Mouse (Mus musculus): ENCODE results near the gene Bola3.

The Bola3 gene

DNA sequence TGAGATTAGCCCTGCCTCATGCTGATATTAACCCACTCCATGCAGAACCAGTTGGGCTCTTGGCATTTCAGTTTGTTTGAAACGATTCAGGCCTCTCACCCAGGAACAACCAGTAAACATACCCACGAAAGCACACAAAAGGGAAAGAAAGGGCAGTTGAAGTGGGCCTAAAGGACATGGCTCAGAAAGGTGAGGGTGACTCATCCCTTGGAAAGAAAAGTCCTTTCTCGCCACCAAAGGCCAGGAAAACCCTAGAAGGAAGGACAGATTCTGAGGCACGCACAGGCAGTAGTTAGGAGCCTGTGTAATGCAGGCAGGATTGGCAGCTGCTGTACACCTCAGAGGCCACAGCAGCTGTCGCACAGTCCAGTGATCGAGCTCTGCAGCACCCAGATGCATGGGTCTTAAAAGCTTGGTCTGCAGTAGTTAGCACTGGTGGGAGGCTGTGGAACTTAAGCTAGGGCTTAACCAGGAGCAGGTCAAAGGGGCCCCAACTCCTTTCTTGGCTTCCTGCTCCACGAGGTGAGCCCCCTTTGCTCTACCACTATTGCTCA is 56.6 kb downstream of the Bola3 start:
- POLR2A ChIA-PET, result interaction anchor here in 1 of 4 experiments (0.6 kb wide), 1 partner anchor 368 kb away, joined by 3 read pairs; no protein-coding TSS in a partner anchor

DNA sequence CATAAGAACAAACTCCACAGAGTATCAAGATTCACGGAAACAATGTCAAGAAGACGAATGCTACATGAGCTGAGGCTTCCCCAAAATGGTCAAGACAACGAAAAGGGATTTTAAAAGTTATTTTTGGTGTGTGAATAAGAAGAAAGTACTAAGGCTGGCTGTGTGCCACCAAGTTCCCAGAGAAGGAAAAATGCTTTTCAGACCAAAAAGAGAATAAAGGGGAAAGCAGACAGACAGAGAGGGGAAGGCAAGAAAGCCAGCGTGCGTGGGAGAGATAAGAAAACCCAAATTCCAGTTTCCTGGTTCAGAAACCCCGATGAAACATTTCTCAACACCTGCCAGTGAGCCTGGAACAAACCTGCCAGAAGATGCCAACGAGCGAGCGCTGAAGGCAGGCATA is 59.6 kb downstream of the Bola3 start:
- POLR2A ChIA-PET, result interaction anchor here in 2 of 4 experiments (0.6 kb wide), 2 partner anchors 57 to 149 kb away, joined by 3 to 4 read pairs; no protein-coding TSS in a partner anchor
- CTCF ChIA-PET, result interaction anchor here in 1 of 4 experiments (0.5 kb wide), 1 partner anchor 21 kb away, joined by 6 read pairs; no protein-coding TSS in a partner anchor

More for the DNA sequence above, 56.6 kb downstream of the Bola3 start:
- CTCF ChIA-PET, result no interaction called here
